Mouse (Mus musculus): Measurements from ENCODE around the gene Gm10203. TPM values are rescaled to one million over a fixed set of nuclear protein-coding genes. Genes with fewer than 3 reads are reported as not detected.

Gm10203 gene
- total RNA-seq, 2 experiments from 2014 or later = not detected

GRCm38 (mm10) chr6:149179064-149179463 lies 49.1 kb downstream of the Gm10203 start:
- DNase-seq = no peak

Other genes with a start within 250 kb of the Gm10203 start
- gene Caprin2, start 233.9 kb upstream of the Gm10203 start, total RNA-seq (2021) = 10 to 100 TPM; 12.1 to 13.2 TPM
- 10 to 100 TPM; 21.5 to 35.0 TPM for gene Sinhcaf, start 183.7 kb upstream of the Gm10203 start, total RNA-seq (2021)
- gene Dennd5b, start 28.5 kb upstream of the Gm10203 start, total RNA-seq (2021) = 10 to 100 TPM; 13.0 to 18.4 TPM
- 10 to 100 TPM; 17.6 to 28.1 TPM for gene Etfbkmt, start 9.7 kb downstream of the Gm10203 start, total RNA-seq (2021)
- gene Amn1, start 58.5 kb downstream of the Gm10203 start, total RNA-seq (2021) = 10 to 100 TPM; 28.4 to 32.1 TPM
- 10 to 100 TPM; 33.2 to 34.1 TPM for gene Resf1, start 179.2 kb downstream of the Gm10203 start, total RNA-seq (2021)